Mouse (Mus musculus): ENCODE data around the gene Khdrbs1.
A peak's percentile ranks its signal among the peaks of the same experiment; 100 is the strongest.

Khdrbs1 gene

DNA sequence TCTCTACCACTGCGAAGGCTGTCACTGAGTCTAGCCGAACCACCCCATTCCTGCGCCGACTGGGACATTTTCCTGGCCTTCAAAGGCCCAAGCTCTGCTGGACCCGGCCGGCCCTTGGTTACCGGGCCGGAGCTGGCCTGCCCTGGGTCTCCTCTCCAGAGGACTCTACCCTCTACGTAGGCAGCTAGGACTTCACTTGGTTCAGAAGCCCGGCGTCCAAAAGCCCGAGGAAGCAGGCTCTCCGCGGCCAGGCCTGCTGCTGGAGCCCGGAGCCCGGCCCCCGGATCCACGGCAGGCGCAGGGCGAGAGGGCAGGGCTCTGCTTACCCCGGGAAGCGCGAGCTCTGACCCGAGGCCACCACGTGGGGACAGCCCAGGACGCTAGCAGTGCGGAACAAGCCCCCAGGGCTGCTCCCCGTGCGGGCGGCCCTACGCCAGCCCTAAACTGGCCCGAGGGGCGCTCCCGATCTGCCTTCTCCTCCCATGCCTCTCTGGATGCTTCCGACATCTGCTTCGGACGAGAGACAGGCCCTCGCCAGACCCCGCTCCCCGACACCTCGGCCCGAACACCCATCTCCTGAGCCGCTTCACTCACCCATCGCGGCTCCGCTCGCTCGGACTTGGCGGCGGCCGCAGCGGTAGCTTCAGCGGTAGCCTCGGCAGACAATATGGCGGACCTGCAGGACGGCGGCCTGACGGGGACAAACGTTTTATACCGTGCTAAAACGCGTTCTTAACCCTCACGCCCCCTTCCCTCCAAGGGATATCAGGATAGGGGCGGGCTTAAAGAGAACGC, 69.8 kb downstream of the Khdrbs1 start, which contains the start of gene Kpna6:
Gene Kpna6, minus strand, starts transcription at position 685 of the 795 bp plus-strand sequence.
- DNase-seq: peak; percentile 93 to 95

DNA sequence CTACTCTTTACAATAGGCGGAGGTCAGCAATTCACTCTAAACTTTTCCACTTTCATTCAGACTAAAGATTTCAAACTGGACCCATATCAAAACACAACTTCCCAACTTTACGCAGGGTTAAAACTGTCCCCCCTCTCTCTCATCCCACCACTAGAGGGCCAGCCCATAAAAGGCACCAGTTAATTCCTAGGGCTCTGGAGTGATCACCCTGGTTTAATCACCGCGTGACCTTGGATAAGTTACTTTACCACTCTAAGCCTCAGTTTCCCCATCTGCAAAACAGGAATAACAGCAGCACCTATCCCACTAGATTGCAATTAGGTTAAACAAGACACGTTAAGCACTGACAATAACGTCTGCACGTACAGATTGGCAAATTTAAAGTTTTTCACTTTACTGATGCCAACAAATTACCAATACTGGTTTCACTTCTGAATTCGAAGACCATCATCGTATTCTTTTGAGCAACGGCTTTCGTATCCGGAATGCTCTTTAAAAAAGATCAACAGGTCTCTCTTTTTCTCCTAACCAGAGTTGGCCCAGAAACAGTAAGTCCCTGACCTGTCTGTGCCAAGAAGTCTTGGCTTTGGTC, 70.5 kb downstream of the Khdrbs1 start:
- peak; percentile 64 to 78 for DNase-seq

DNA sequence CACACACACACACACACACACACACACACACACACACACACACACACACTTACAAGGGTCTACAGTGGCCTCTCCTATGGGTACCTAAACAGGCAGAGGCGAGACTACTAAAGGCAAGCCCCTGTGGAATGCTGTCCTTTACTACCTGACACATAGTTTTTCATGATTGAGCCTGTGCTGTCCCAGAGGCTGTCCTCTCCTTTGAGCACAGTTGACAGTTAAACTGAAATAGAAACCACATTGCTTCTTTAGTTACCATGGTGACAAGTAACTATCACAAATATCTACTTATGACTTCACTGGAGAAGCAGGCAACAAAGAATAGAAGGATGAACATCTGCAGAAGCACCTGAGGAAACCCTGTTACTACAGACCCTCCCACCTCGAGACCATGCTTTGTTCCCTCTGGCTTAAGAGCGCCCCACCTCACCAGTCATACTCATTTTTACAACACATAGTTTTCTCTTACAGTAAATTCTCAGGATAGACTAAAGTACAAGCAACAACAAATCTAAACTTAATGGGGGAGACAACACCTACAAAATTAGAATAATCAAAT, 79.8 kb downstream of the Khdrbs1 start:
- no peak for DNase-seq

DNA sequence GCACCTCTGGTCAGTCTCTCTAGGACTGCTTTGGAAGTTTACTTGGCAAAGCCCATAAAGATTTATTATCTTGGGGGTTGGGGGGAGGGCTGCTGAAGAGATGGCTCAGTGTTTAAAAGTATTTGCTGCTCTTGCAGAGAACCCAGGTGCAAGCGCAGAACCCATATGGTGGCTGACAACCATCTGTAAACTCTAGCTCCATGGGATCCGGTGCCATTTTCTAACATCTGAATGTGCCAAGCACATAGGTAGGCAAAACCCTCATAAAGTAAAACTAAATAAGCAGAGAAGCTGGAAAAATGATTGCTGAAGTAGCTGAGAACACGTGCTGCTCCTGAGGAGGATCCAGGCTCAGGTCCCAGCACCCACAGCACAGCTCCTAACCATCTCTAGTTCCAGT, 80.5 kb downstream of the Khdrbs1 start:
- DNase-seq: no peak

DNA sequence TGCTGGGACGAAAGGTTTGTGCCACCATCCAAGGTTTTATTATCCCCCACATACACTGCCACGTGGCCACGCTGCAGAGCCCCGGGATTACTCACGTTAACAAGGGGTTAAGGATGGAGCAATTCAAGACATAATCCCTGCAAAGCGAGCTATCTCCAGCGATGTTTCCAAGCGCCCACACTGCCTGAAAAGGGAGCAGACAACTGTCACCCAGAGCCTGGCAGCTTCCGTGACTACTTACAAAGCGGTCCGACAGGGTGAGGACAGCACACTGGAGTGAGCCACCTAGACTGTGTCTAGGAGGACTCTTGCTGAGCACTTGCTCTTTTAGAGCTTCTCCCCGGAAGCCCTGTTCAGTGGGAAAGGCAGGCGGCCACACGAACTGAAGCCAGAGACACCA, 87.3 kb downstream of the Khdrbs1 start:
- DNase-seq: no peak

Measured in kidney, postnatal 36 days (tissue).